Mouse (Mus musculus) WW6 (cell line): ENCODE results near the gene Cpeb4.
"Not testable (repeated sequence)": the region's sequence is repeated elsewhere in the genome, so short reads cannot be mapped to it uniquely, and the experiment has no call there.

Source experiments
- DNase-seq: peaks from one replicate; pipeline ENCODE4 v3.0.0-alpha.2; 2013; ENCODE audit warnings: low read depth, low spot score

The Cpeb4 gene

GRCm38 (mm10) chr11:31871911-31872310 lies at the start of gene Cpeb4:
Gene Cpeb4, plus strand, starts transcription at chr11:31872211.
- no peak for DNase-seq

GRCm38 (mm10) chr11:31822556-31822955 lies 49.5 kb upstream of the Cpeb4 start:
- no peak for DNase-seq

DNA sequence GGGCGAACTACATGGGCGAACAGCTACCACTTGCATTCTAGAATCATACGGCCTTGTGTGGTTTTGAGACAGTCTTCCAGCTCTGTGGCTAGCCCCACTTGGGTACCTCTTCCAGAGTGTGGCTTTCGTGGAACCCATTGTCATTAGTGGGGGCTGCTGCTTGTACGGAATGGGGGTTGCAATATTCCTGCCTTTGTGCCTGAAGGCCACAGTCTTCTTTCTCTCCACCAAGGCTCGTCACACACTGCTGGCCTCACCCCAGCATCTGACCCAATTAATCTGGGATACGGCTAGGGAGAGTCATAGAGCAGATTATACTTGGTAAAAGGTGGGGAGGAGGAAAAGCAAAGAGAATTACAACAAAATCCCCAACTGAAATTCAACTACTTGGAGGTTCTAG lies 48.5 kb upstream of the Cpeb4 start:
- no peak for DNase-seq

- DNase-seq = no peak
Measured at GRCm38 (mm10) chr11:31824504-31825166, 47.4 kb upstream of the Cpeb4 start.

GRCm38 (mm10) chr11:31828011-31828770 lies 43.8 kb upstream of the Cpeb4 start:
- DNase-seq = no peak

- DNase-seq = no peak
Measured at GRCm38 (mm10) chr11:31828771-31829072, 43.3 kb upstream of the Cpeb4 start.

DNA sequence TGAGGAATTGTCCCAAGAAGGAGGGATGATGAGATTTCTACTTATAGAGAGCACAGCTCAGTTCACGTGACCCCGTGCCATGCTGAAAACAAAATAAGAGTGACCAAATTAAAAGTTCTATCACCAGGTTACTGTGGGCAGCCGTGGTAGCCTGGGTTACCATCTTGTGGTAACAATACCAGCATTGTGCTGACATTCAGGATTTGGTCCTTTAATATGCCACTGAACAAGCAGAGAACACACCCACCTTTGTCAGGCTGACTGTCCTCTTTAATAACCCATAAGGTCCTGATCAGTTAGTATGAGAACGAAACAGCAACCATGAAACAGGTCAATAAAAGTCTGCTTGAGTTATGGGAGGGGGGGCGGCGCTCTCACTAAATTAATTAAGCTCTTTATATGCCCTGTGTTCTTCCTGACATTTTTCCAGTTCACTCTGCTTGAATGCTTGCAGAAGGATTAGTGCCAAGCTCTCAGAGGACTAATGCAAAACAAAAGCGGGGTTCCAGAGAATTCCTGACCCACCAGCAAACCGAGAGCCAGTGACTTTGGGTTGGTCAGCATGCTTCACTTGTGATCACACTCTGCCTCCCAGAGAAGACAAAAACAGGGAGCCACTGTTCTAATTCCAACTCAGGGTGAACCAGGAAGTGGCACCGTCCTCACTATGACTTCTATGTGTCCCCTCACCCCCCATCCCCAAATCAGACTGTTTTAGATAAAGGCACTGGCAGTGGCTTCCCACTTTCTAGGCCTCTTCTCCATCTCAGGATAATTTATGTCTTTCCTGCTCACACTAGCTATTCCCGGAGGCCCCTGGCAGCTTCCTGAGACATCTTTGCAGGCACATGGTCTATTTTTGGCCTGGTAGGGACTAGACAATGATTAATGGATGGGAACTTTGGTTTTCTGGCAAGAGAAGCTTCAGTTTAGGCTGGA lies 41.5 kb upstream of the Cpeb4 start:
- no peak for DNase-seq

- DNase-seq = no peak
Measured at GRCm38 (mm10) chr11:31831451-31831850, 40.6 kb upstream of the Cpeb4 start.

DNA sequence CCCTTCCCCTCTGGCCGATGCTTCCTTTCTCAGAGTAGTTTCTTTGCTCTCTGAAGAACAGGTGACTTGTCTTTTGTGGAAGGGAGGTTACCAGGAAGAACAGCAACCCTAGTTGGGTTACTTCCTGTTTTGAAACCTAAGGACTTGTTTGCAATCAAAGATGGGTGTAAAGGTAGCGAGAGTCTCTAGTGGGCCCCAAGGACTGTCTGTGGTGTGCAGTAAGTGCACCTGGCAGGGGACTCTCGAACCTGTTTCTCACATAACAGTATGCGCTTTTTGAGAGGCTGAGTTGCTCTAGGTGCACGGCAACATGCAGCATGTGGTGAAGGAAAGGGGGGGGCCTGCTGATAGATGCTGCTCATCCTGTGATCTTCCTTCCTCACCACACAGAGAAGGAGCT lies 40.0 kb upstream of the Cpeb4 start:
- DNase-seq = no peak

DNA sequence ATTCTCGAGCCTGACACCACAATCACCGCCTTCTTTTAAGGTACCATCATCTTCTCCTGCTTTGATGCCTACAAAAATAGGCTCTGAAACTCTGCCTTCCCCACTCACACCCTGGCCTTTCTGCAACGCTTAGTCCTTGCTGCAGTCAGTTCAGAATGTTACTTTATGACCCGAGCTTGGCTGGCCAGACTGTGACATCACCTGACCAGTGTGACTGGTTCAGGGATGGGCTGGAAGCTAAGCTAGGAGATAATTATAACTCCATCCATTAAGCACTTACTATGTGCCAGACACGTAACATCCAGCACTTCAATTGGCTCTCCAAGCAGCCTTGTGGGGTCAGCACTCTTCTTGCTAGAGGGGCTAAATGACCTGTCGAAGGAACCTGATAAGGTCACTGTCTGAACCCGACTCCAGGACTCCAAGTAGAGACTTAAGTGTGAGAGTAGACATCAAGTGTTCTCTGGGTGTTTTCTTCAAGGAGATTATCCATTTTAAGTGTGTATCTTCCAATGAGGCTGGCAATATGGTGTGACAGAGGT lies 39.5 kb upstream of the Cpeb4 start:
- DNase-seq = no peak

DNA sequence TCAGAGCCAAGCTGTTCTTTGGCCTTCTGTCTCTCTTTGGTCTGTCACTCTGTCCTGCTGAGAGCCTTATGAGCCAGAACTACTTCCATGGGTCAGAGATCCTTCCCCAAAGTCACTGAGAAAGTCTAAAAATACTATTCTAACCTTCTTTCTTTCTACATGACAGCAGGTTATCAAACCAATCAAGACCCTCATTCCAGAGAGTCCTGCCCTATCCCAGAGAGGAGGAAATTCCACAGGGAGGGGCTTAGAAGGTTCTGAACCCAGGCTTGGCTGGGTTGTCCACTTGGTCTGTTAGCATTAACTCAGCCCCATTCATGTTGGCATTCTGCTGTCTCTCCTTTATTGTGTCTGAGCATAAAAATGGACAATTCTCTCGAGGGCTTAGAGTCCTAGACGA lies 38.5 kb upstream of the Cpeb4 start:
- DNase-seq = no peak

DNA sequence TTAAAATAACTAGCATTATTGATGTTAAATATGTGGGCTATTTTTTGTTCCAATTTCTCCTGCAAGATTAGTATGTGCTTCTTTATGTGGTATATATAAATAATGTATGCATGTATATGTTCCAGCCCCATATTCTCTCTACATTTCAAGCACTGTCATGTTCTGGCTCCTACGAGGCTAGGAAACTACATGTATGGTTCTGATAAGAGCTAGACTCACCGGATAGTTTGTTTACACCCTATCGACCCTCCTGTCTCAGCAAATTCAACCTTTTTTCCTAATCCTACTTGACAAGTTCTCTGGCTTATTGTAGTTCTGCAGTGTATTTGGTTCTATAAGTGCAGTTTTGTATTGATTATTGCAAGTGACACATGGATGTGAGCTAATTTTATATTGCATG lies 36.7 kb upstream of the Cpeb4 start:
- DNase-seq = no peak

- no peak for DNase-seq
Measured at GRCm38 (mm10) chr11:31837243-31837642, 34.8 kb upstream of the Cpeb4 start.

- no peak for DNase-seq
Measured at GRCm38 (mm10) chr11:31837753-31838152, 34.3 kb upstream of the Cpeb4 start.

GRCm38 (mm10) chr11:31838442-31839083 lies 33.4 kb upstream of the Cpeb4 start:
- no peak for DNase-seq

- no peak for DNase-seq
Measured at GRCm38 (mm10) chr11:31839084-31839460, 32.9 kb upstream of the Cpeb4 start.

- no peak for DNase-seq
Measured at GRCm38 (mm10) chr11:31842171-31842959, 29.6 kb upstream of the Cpeb4 start.

DNA sequence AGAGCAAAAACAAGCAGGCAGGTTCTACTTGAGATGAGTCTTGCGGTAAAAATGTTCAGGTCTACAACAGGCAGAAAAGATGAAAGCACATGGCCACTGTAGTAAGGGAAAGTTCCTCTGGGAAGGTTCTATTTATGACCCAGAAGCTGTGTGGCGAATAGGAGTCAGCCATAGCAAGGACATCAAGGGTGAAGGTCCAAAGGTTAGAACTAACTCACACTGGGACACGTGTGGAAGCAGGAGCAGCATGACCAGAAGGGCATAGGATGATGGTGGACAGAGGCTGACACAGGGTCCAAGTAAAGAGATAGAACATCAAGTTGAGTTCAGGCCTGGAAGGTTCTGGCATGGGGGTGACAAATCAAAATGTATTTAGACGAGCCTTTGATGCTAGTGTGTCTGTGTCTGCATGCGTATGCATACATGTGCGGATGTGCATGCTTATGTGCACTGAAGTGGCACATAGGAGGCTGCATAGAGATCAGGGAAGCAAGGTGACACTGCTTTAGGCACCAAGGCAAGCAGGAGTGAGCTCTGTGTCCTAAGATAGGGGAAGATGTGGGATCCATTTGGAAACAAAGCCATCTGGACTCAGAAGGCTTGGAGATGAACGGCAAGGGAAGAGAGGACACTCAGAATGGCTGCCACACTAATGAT lies 28.7 kb upstream of the Cpeb4 start:
- no peak for DNase-seq

DNA sequence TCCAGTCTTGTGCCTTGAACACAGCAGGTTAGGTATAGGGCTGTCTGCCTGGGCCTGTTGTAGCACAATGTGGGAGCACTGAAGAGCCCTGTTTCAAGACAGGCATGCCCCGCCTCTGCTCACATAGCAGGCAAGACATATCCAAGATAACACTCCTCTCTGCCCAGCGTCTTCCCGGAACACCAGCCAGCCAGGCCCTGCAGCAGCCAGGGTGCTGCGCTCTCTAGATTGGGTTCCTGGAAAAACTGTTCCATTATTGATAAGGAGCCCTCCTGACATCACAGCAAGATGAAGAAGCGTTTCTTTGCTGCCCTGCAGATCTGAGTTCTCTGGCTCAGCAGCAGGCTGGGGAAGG lies 28.2 kb upstream of the Cpeb4 start:
- DNase-seq = no peak

GRCm38 (mm10) chr11:31845111-31845510 lies 26.9 kb upstream of the Cpeb4 start:
- DNase-seq = not testable (repeated sequence)
